Mouse (Mus musculus) spleen, adult 2 months (tissue): ENCODE data around the gene Cacng5. TPM values are rescaled to one million over a fixed set of nuclear protein-coding genes. Genes with fewer than 3 reads are reported as not detected.

Experiments used
- DNase-seq, 2 experiments: peaks; one replicate each; pipeline versions ENCODE4 v3.0.0 to v3.0.0-alpha.2; 2012 to 2021; ENCODE audit warnings: low spot score in 2 of 2, low read depth in 1 of 2
- H3K27ac ChIP-seq: fragments of 200-500 bp; 2 replicates; pipeline ENCODE4 v1.5.1; 2012; ENCODE audit warnings: low read length, inconsistent platforms; ENCODE audit not compliant: insufficient read depth
- H3K27me3 ChIP-seq: fragments of 200-500 bp; 2 replicates; pipeline ENCODE4 v1.6.1; 2012; ENCODE audit warnings: mild to moderate bottlenecking, moderate library complexity, low read length, inconsistent platforms; ENCODE audit not compliant: control insufficient read depth, insufficient read depth
- H3K36me3 ChIP-seq: fragments of 200-500 bp; 2 replicates; pipeline ENCODE4 v1.6.1; 2012; ENCODE audit warnings: mild to moderate bottlenecking, low read length, inconsistent platforms; ENCODE audit not compliant: control insufficient read depth, insufficient read depth
- H3K4me1 ChIP-seq: fragments of 200-500 bp; 2 replicates; pipeline ENCODE4 v1.6.1; 2011; ENCODE audit warnings: inconsistent platforms; ENCODE audit not compliant: control insufficient read depth, insufficient read depth, insufficient read length
- H3K4me3 ChIP-seq: fragments of 200-500 bp; 2 replicates; pipeline ENCODE4 v1.5.1; 2011; ENCODE audit warnings: mild to moderate bottlenecking, inconsistent platforms; ENCODE audit not compliant: insufficient read depth, insufficient read length; ENCODE audit errors: extremely low read depth
- CTCF ChIP-seq: fragments of 200-500 bp; IDR thresholded peaks from 2 replicates; pipeline ENCODE4 v1.5.1; 2011; ENCODE audit warnings: mild to moderate bottlenecking, inconsistent platforms; ENCODE audit not compliant: insufficient read depth, insufficient read length, insufficient replicate concordance; ENCODE audit errors: extremely low read depth
- POLR2A ChIP-seq: fragments of 200-500 bp; IDR thresholded peaks from 2 replicates; pipeline ENCODE4 v1.6.1; 2011; ENCODE audit warnings: low read depth, low read length, inconsistent platforms
- WGBS: fragments of 180-500 bp; shearing (Covaris S2); methylation state at CpG from one replicate; pipeline ENCODE4 v1.1.7; 2018; 5-methylcytosine and 5-hydroxymethylcytosine counted together
- polyA plus RNA-seq: library from polyadenylated mRNA; depleted of rRNA; stranded (reverse); fragments of >200 nt; gene quantifications from 2 replicates; pipeline ENCODE4 v1.2.3, GENCODE M21; 2012; rRNA removed

Gene Cacng5
- not detected in 2 replicates for polyA plus RNA-seq

DNA sequence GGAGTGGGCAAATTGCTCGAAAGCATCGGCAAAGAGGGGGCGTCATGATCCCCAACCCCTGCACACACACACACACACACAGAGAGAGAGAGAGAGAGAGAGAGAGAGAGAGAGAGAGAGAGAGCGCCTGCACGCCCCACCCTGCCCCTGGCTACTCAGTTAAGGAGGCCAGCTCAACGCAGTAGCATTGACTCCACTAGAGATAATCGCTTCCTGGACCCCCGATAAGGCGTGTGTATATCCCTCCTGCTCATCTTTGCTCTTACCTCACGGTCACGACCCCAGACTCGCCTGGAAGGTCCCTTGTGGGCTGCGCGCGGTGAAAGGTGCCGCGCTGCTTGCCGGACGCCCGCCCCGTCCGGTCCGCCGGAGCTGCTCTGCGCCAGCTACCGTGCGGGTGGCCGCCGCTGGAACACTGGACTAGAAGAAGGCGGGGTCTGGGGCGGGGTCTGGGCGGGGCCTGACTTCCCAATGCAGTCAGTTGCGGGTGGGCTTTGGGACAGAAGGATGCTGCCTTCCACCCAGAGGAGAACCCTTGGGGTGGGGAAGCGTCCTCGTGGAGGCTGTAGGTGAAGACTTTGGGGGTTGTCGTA is at the start of gene Cacng5:
TSS of gene Cacng5 (minus strand) at position 422 of the 593 bp plus-strand sequence.
- TF ChIP-seq CTCF (no peak), POLR2A (no peak)
- no peak for DNase-seq
- Histone ChIP-seq H3K27ac (no peak within 1 kb of the TSS), H3K36me3 (no peaks in the 10 kb centered on the region), H3K27me3 (no peaks in the 10 kb centered on the region), H3K4me1 (no peaks in the 10 kb centered on the region), H3K4me3 (no peak within 1 kb of the TSS)
- 11% methylated on average over 36 of the region's 36 CpGs for WGBS

DNA sequence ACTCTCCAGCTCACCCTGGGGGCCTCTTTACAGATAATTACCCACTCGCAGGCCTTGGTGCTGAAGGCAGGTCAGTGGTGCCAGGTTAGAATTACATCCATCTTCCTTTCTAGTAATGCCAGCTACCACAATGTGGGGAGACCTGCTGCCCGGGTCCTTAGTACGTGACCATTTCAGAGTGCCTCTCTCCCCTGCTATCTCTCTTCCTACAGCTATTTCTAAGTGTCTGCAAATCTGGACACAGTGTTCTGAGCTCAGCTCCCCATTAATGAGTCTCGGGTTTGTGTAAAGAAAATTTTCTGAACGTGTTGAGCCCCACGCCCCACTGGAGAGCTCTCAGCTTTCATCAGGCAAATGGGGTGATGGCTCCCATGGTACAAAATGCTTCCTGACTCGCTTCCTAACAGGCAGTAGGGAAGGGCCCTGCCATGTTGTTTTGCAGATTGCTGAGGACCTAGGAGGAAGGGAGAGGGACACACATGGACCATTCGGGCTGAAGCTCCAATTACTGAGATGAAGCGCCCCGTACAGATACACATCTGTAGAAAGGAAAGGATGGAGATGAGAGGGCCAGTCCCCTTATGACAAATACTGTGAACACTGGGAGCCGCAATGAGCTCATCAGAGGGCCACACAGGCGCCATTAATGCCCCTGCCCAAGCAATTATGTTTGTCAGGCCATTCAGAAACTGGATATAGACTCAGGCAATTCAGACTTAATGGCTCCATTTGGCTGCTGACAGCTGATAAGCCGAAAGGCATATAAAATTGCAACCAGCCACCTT is 42.9 kb upstream of the Cacng5 start:
- H3K27ac ChIP-seq, result no peak overlapping the region
- no peaks in the 10 kb centered on the region for H3K27me3 ChIP-seq
- WGBS, result 91% methylated on average over 13 of the region's 13 CpGs
- TF ChIP-seq POLR2A (no peak), CTCF (no peak)
- H3K4me3 ChIP-seq, result no peak overlapping the region
- DNase-seq, result no peak
- no peaks in the 10 kb centered on the region for H3K4me1 ChIP-seq
- peaks cover 13% of the 10 kb centered on the region for H3K36me3 ChIP-seq

DNA sequence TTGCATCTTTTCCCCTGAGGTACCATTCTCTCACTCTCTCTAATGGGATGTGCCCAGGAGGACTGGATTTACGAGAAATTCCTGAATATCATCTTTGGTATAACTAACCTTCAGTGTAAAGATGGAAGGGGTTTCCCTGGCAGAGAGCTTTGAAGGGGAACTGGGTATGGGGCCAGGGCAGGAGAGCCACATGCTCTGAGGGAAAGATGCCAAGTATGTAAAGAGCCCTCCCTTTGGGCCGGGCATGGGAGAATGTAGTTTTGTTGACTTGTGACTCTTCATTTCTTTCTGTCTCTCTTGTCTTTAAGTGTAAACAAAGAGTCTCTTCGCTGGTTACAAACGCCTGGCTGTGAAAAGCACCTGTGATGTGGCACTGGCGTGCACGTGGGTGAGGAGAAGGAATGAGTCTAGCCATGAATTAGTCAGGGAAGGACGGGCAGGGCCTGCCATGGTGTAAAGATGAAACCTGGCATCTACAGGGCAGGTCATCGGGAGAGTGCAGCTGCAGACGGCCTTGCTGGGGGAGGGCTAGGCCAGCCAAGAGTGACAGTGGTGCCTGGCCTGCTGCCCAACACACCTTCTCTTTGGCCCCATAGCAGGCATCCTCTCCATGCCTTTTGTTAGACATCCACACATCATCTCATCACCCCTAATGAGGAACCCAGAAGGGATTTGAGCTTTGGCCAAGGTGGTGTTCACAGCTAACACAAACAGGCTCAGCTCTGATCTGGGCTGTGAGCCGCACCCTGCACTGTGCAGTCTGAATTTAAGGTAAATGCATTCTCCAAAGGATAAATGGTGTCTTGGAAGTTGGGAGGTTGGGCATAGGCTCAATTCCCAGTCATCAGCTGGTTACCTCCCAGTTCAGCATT is 40.6 kb upstream of the Cacng5 start:
- 86% methylated on average over 10 of the region's 10 CpGs for WGBS
- peaks cover 13% of the 10 kb centered on the region for H3K36me3 ChIP-seq
- H3K27ac ChIP-seq, result no peak overlapping the region
- no peak for DNase-seq
- H3K4me3 ChIP-seq, result no peak overlapping the region
- no peaks in the 10 kb centered on the region for H3K4me1 ChIP-seq
- no peaks in the 10 kb centered on the region for H3K27me3 ChIP-seq
- TF ChIP-seq POLR2A (no peak), CTCF (no peak)

DNA sequence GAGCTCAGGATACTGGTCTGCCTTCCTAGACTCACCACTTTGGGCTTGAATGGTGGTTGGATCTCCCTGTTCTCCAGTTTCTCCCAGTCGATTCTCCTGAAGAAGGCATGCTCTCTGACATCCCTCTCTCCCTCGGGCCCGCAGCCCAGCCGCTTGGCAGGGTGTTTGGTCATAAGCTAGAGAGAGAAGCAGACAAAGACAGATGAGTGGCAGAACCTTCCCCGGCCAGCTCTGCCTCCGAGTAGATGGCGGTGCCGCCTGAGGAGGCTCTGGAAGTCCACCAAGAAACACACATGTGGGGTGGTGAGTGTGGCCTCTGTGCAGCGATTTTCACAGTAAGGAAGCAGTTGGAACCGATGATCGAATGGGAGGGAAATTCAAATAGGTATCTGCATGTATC is 36.6 kb upstream of the Cacng5 start:
- peaks cover 13% of the 10 kb centered on the region for H3K36me3 ChIP-seq
- WGBS, result 93% methylated on average over 11 of the region's 11 CpGs

DNA sequence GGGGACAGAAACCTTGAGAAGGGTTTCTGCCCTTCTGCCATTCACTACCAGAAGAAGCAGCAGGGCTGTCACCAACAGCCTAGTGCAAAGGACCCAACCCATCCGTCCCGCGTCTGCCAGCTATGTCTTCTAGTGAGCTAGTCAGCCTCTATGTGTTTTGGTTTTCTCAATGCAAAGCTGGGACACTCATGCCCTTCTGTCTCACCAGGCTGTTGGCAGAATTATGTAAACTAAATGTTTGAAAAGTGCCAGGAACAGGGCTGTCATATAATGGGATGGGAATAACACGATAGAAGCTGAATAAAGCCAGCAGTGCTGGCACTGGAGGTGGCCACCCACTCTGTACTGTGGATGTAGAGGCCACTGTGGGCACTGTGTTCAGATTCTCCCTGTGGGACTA is 35.8 kb upstream of the Cacng5 start:
- H3K4me1 ChIP-seq, result no peaks in the 10 kb centered on the region
- H3K4me3 ChIP-seq, result no peak overlapping the region
- DNase-seq, result no peak
- no peak overlapping the region for H3K27ac ChIP-seq
- 96% methylated on average over 4 of the region's 4 CpGs for WGBS
- peaks cover 13% of the 10 kb centered on the region for H3K36me3 ChIP-seq
- no peaks in the 10 kb centered on the region for H3K27me3 ChIP-seq
- TF ChIP-seq CTCF, result no peak

More for the DNA sequence above, 36.6 kb upstream of the Cacng5 start:
- no peak overlapping the region for H3K27ac ChIP-seq
- H3K27me3 ChIP-seq, result no peaks in the 10 kb centered on the region
- TF ChIP-seq POLR2A, result no peak
- no peak for TF ChIP-seq CTCF
- no peak for DNase-seq
- no peak overlapping the region for H3K4me3 ChIP-seq
- no peaks in the 10 kb centered on the region for H3K4me1 ChIP-seq

DNA sequence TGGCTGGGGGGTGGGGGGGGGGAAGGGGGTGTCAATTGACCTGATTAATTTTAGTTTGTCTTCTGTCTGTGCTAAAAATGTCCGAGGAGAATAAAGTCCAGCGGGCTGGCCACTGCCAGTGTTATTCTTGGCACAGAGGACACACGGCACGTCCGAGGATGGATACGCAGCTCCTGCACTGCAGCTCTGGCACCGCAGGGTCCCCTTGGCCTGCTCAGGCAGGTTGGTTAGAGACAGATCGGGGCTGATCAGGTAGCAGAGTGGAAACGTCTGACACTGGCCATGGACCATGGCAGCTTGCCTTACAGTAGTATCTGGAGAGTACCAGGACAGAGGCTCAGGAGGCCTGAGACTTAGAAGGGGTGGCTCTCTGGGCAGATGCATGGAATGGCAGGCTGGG is 35.4 kb upstream of the Cacng5 start:
- no peak for DNase-seq
- Histone ChIP-seq H3K4me3 (no peak overlapping the region), H3K27ac (no peak overlapping the region), H3K4me1 (no peaks in the 10 kb centered on the region), H3K27me3 (no peaks in the 10 kb centered on the region), H3K36me3 (peaks cover 11% of the 10 kb centered on the region)
- TF ChIP-seq POLR2A, result no peak
- TF ChIP-seq CTCF, result no peak
- WGBS, result 94% methylated on average over 9 of the region's 9 CpGs
